Mouse (Mus musculus) hindbrain, embryonic 12.5 days (tissue): ENCODE data around the gene Smtn. TPM values are rescaled to one million over a fixed set of nuclear protein-coding genes. Genes with fewer than 3 reads are reported as not detected.

Experiments used
- ATAC-seq: fragments of 200-750 bp; cut with Nextera tagmentation; 2 replicates; pipeline ENCODE4 v1.8.0; 2017; ENCODE audit warnings: moderate TSS enrichment; ENCODE audit not compliant: low FRiP score
- H3K27ac ChIP-seq: fragments of 300-500 bp; sonication (generic); 2 replicates; pipeline ENCODE4 v1.5.1; 2016; ENCODE audit warnings: mild to moderate bottlenecking
- H3K27me3 ChIP-seq: fragments of 300-500 bp; sonication (generic); 2 replicates; pipeline ENCODE4 v1.6.1; 2016; ENCODE audit warnings: mild to moderate bottlenecking
- H3K36me3 ChIP-seq: fragments of 300-500 bp; sonication (generic); 2 replicates; pipeline ENCODE4 v1.6.1; 2016; ENCODE audit warnings: mild to moderate bottlenecking
- H3K4me1 ChIP-seq: fragments of 300-500 bp; sonication (generic); 2 replicates; pipeline ENCODE4 v1.6.1; 2016
- H3K4me2 ChIP-seq: fragments of 300-500 bp; sonication (generic); replicated peaks from 2 replicates; pipeline ENCODE4 v1.6.1; 2016; ENCODE audit warnings: mild to moderate bottlenecking
- H3K4me3 ChIP-seq: fragments of 300-500 bp; sonication (generic); 2 replicates; pipeline ENCODE4 v1.5.1; 2016; ENCODE audit warnings: mild to moderate bottlenecking
- H3K9ac ChIP-seq: fragments of 300-500 bp; sonication (generic); 2 replicates; pipeline ENCODE4 v1.6.1; 2016; ENCODE audit warnings: mild to moderate bottlenecking, moderate library complexity
- H3K9me3 ChIP-seq: fragments of 300-500 bp; sonication (generic); replicated peaks from 2 replicates; pipeline ENCODE4 v1.6.1; 2016; ENCODE audit warnings: mild to moderate bottlenecking
- WGBS: fragments of 180-500 bp; shearing (Covaris S2); methylation state at CpG from one replicate; pipeline ENCODE4 v1.1.7; 2016; 5-methylcytosine and 5-hydroxymethylcytosine counted together
- polyA plus RNA-seq: library from polyadenylated mRNA; unstranded; fragments of >200 nt; fragmentation: Nextera tagmentation; extraction: Ambion mirVana; gene quantifications from 2 replicates; pipeline ENCODE4 v1.2.1, GENCODE M21; 2016

Gene Smtn
- polyA plus RNA-seq, 1 experiment from 2014 or later, result 42.2 TPM

GRCm38 (mm10) chr11:3495496-3495895 is 44.9 kb downstream of the Smtn start:
- no peak overlapping the region for H3K4me3 ChIP-seq
- H3K27me3 ChIP-seq, result no peaks in the 10 kb centered on the region
- H3K4me2 ChIP-seq, result no peak overlapping the region
- H3K27ac ChIP-seq, result no peak overlapping the region
- ATAC-seq, result no peak
- no peaks in the 10 kb centered on the region for H3K36me3 ChIP-seq
- no peaks in the 10 kb centered on the region for H3K4me1 ChIP-seq
- no peaks in the 10 kb centered on the region for H3K9me3 ChIP-seq
- no peak overlapping the region for H3K9ac ChIP-seq
- WGBS, result 87% methylated on average over 14 of the region's 14 CpGs

DNA sequence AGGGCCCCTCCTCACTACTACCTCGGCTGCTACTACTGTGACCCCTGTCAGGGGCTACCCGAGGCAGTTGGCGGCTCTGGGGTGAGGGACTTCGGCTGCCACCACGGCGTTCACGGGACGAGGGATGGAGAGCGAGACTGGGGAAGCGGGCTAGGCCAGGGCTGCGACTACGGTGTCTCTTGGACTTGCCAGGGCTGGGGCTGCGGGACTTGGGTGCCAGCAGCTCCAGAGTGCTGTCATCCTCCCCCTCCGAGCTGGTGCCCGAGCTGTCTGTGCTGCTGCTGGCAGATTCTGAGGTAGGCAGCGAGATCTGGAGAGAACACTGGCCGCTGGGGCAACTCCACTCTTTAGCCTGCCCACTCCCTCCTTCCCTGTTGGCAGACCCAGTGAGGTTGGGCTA is 45.6 kb downstream of the Smtn start:
- WGBS, result 79% methylated on average over 17 of the region's 17 CpGs
- Histone ChIP-seq H3K9me3 (no peaks in the 10 kb centered on the region), H3K4me1 (no peaks in the 10 kb centered on the region), H3K9ac (0 out of 2 replicates have a peak overlapping the region, but pooled peaks have one; percentile 9), H3K4me3 (no peak overlapping the region), H3K27me3 (no peaks in the 10 kb centered on the region), H3K27ac (no peak overlapping the region), H3K36me3 (no peaks in the 10 kb centered on the region), H3K4me2 (no peak overlapping the region)
- no peak for ATAC-seq

- Histone ChIP-seq H3K27ac (no peak overlapping the region), H3K4me2 (no peak overlapping the region), H3K27me3 (no peaks in the 10 kb centered on the region), H3K4me1 (peaks cover 8% of the 10 kb centered on the region; the same call in 1 of the 2 replicates), H3K9me3 (no peaks in the 10 kb centered on the region), H3K36me3 (no peaks in the 10 kb centered on the region), H3K4me3 (no peak overlapping the region), H3K9ac (no peak overlapping the region)
- no peak for ATAC-seq
- WGBS, result 70% methylated on average over 4 of the region's 4 CpGs
Observed at GRCm38 (mm10) chr11:3492748-3493147, 47.7 kb downstream of the Smtn start.

- no peak for ATAC-seq
- peaks cover 8% of the 10 kb centered on the region; the same call in 1 of the 2 replicates for H3K4me1 ChIP-seq
- no peak overlapping the region for H3K27ac ChIP-seq
- no peak overlapping the region for H3K4me3 ChIP-seq
- WGBS, result 87% methylated on average over 5 of the region's 5 CpGs
- H3K36me3 ChIP-seq, result no peaks in the 10 kb centered on the region
- H3K9ac ChIP-seq, result no peak overlapping the region
- H3K4me2 ChIP-seq, result no peak overlapping the region
- no peaks in the 10 kb centered on the region for H3K9me3 ChIP-seq
- no peaks in the 10 kb centered on the region for H3K27me3 ChIP-seq
Observed at GRCm38 (mm10) chr11:3489036-3489435, 51.4 kb downstream of the Smtn start.

- H3K9ac ChIP-seq, result no peak within 1 kb of the TSS
- no peaks in the 10 kb centered on the region for H3K36me3 ChIP-seq
- no peaks in the 10 kb centered on the region for H3K9me3 ChIP-seq
- no peaks in the 10 kb centered on the region for H3K27me3 ChIP-seq
- no peak for ATAC-seq
- WGBS, result 28% methylated on average over 11 of the region's 11 CpGs
- H3K4me1 ChIP-seq, result peaks cover 8% of the 10 kb centered on the region; the same call in 1 of the 2 replicates
- H3K4me2 ChIP-seq, result no peak within 1 kb of the TSS
- no peak within 1 kb of the TSS for H3K27ac ChIP-seq
- H3K4me3 ChIP-seq, result no peak within 1 kb of the TSS
Observed at GRCm38 (mm10) chr11:3487952-3488570, 52.4 kb downstream of the Smtn start, which contains the start of gene Pla2g3. Pla2g3 (plus strand) TSS chr11:3488284.

GRCm38 (mm10) chr11:3486349-3486748 is 54.1 kb downstream of the Smtn start:
- WGBS, result 69% methylated on average over 7 of the region's 7 CpGs
- no peaks in the 10 kb centered on the region for H3K9me3 ChIP-seq
- H3K4me1 ChIP-seq, result peaks cover 8% of the 10 kb centered on the region; the same call in 1 of the 2 replicates
- no peaks in the 10 kb centered on the region for H3K36me3 ChIP-seq
- no peak overlapping the region for H3K4me3 ChIP-seq
- no peak overlapping the region for H3K9ac ChIP-seq
- no peak for ATAC-seq
- no peak overlapping the region for H3K27ac ChIP-seq
- H3K4me2 ChIP-seq, result no peak overlapping the region
- no peaks in the 10 kb centered on the region for H3K27me3 ChIP-seq

DNA sequence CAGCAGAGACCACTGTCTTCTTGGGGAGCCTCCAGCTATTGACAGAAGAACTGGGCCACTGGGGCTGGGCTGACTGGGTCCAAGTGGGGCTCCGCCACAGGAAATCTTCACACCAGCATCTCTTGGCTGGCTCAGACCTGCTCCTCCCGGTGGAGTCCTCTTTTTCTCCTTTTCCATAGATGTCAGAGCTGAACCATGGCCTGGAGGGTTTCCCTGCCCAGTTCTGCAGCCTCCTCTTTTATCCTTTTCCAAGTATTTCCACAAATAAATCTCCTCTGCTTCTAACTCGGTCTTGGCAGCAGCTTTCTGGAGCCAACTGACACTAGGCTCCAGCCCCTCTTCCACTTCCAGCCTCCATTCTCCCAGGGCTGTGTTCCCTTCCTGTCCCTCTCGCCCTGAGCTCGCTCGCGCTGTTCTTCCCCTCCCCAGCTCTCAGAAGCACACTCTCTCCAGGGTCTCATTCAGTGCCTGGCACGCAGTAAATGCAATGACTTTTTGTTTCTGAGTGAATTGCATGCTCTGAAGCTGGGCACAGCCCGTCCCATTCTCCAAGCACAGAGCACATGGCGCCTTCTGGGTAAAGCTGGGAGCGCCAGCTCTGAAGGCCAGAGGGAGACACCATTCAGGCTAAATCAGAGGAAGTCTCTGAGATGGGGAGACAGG is 56.3 kb downstream of the Smtn start:
- Histone ChIP-seq H3K27me3 (no peaks in the 10 kb centered on the region), H3K4me3 (no peak overlapping the region), H3K27ac (no peak overlapping the region), H3K4me1 (peaks cover 8% of the 10 kb centered on the region; the same call in 1 of the 2 replicates), H3K9me3 (no peaks in the 10 kb centered on the region), H3K9ac (no peak overlapping the region), H3K36me3 (no peaks in the 10 kb centered on the region), H3K4me2 (no peak overlapping the region)
- 66% methylated on average over 11 of the region's 11 CpGs for WGBS
- ATAC-seq, result no peak

DNA sequence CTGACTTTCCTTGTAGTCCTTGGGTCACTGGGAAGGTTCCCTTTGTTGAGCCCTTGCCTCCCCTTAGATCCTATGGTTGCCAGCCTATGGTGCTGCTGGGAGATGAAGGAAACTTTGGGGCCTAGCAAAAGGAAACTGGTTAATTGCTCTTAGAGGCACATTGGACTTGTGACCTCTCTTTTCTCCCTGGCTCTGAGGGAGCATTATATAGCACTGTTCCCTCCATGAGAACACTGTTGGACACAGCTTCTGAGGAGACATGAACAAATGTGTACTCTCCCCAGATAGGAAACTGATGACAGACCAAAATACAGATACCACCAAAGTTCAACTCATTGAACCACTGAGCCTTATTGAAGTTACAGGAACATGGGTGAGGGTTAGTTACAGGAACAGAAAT is 64.9 kb downstream of the Smtn start:
- no peak for ATAC-seq
- no peaks in the 10 kb centered on the region for H3K9me3 ChIP-seq

GRCm38 (mm10) chr11:3474480-3475115 is 65.8 kb downstream of the Smtn start:
- no peak overlapping the region for H3K4me2 ChIP-seq
- H3K4me3 ChIP-seq, result no peak overlapping the region
- no peaks in the 10 kb centered on the region for H3K27me3 ChIP-seq
- H3K27ac ChIP-seq, result no peak overlapping the region
- 88% methylated on average over 7 of the region's 7 CpGs for WGBS
- no peak overlapping the region for H3K9ac ChIP-seq
- H3K4me1 ChIP-seq, result no peaks in the 10 kb centered on the region
- H3K36me3 ChIP-seq, result no peaks in the 10 kb centered on the region
- H3K9me3 ChIP-seq, result no peaks in the 10 kb centered on the region
- no peak for ATAC-seq

More for the DNA sequence above, 64.9 kb downstream of the Smtn start:
- Histone ChIP-seq H3K4me1 (no peaks in the 10 kb centered on the region), H3K4me3 (no peak overlapping the region), H3K4me2 (no peak overlapping the region), H3K27me3 (no peaks in the 10 kb centered on the region), H3K36me3 (no peaks in the 10 kb centered on the region), H3K27ac (no peak overlapping the region), H3K9ac (no peak overlapping the region)

GRCm38 (mm10) chr11:3472484-3472883 is 67.9 kb downstream of the Smtn start:
- no peaks in the 10 kb centered on the region for H3K27me3 ChIP-seq
- H3K4me2 ChIP-seq, result no peak overlapping the region
- 25% methylated on average over 1 of the region's 1 CpGs for WGBS
- no peak overlapping the region for H3K4me3 ChIP-seq
- no peak overlapping the region for H3K27ac ChIP-seq
- H3K36me3 ChIP-seq, result no peaks in the 10 kb centered on the region
- no peaks in the 10 kb centered on the region for H3K4me1 ChIP-seq
- ATAC-seq, result peak; percentile 63; the same call in 1 of the 2 replicates
- no peaks in the 10 kb centered on the region for H3K9me3 ChIP-seq
- H3K9ac ChIP-seq, result no peak overlapping the region

DNA sequence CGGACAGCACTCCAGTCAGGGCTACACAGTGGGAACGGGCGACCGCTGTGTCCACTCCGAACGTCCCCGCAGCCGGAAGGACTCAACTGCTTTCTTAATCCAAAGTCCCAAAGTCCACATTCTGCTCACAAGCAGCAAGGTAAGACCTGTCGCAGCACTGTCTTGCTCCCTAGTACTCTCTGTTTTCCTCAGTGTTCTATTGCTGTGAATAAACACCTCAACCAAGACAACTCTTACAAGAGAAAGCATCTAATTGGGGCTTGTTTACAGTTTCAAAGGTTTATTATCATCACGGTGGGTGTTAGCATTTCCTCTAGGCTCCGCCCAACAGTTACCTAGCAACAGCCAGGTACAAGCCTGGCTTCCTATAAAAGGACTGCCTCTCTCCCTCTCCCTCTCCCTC is 69.0 kb downstream of the Smtn start:
- no peaks in the 10 kb centered on the region for H3K27me3 ChIP-seq
- H3K27ac ChIP-seq, result no peak overlapping the region
- ATAC-seq, result no peak
- no peak overlapping the region for H3K4me2 ChIP-seq
- no peak overlapping the region for H3K4me3 ChIP-seq
- WGBS, result 28% methylated on average over 11 of the region's 11 CpGs
- no peaks in the 10 kb centered on the region for H3K9me3 ChIP-seq
- H3K36me3 ChIP-seq, result no peaks in the 10 kb centered on the region
- H3K4me1 ChIP-seq, result no peaks in the 10 kb centered on the region
- no peak overlapping the region for H3K9ac ChIP-seq
